Mouse (Mus musculus): Measurements from ENCODE around the gene P3h3. TPM values are rescaled to one million over a fixed set of nuclear protein-coding genes. Genes with fewer than 3 reads are reported as not detected.
"Not testable (repeated sequence)": the region's sequence is repeated elsewhere in the genome, so short reads cannot be mapped to it uniquely, and the experiment has no call there.

Gene P3h3
- polyA plus RNA-seq, 1 experiment from 2014 or later: 17.7 TPM

GRCm38 (mm10) chr6:124812848-124813247, 44.7 kb downstream of the P3h3 start:
- 15% methylated on average over 9 of the region's 9 CpGs for WGBS
- Histone ChIP-seq H3K27ac (replicated peaks) (peak overlapping the region; percentile 98), H3K4me1 (peaks cover 49% of the 10 kb centered on the region), H3K36me3 (peaks cover 59% of the 10 kb centered on the region), H3K9me3 (no peaks in the 10 kb centered on the region), H3K4me3 (peak overlapping the region; percentile 85), H3K4me2 (peak overlapping the region; percentile 76), H3K9ac (peak overlapping the region; percentile 98), H3K27me3 (replicated peaks) (no peaks in the 10 kb centered on the region)
- ATAC-seq (ENCODE audit: extremely low read depth, insufficient number of reproducible peaks, low FRiP score, low TSS enrichment): no peak

DNA sequence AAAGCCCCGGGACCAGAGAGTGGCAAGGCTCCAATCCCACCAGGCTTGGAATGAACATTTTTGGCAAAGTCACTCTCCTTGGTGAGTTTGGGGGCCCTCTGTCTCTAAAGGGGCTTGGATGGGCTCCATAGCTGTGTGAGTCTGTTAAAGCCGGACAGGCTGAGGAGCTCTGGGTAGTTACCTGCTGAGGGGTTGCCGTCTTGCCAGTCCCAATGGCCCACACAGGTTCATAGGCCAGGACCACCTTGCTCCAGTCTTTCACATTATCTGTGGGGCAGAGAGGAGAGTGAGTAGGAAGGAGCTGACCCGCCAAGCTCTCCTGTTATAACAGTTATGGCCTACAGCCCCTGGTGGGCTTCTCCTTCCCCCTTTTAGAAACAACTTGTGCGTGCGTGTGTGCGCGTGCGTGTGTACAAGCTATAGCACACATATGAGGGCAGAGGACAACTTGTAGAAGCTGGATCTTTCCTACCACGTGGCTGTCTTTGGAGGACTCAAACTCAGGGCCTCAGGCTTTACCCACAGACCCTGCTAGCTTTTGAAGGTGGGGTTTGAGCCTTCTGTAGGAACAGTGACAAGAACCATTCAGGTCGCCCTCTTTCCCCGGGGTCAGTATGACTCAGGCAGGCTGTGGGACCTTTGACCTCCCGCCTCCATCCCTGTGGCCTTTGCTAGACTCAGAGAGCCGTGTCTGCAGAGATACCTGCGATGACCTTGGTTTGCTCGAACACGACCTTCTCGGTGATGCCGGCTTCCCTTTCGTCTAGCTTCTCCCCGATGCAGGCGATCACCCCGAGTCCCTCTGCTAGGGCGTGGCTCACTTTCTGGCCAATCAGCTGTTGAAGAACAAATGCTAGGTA, 45.6 kb downstream of the P3h3 start:
- peak overlapping the region; percentile 76 for H3K4me2 ChIP-seq
- peak overlapping the region; percentile 98 for H3K9ac ChIP-seq
- no peaks in the 10 kb centered on the region for H3K27me3 ChIP-seq (replicated peaks)
- peaks cover 56% of the 10 kb centered on the region for H3K4me1 ChIP-seq
- H3K9me3 ChIP-seq: no peaks in the 10 kb centered on the region
- peaks cover 50% of the 10 kb centered on the region for H3K36me3 ChIP-seq
- H3K4me3 ChIP-seq: peak overlapping the region; percentile 85
- ATAC-seq (ENCODE audit: extremely low read depth, insufficient number of reproducible peaks, low FRiP score, low TSS enrichment): no peak
- H3K27ac ChIP-seq (replicated peaks): peak overlapping the region; percentile 98
- WGBS: 70% methylated on average over 24 of the region's 24 CpGs

GRCm38 (mm10) chr6:124811403-124811665, 46.2 kb downstream of the P3h3 start:
- Histone ChIP-seq H3K4me1 (peaks cover 61% of the 10 kb centered on the region), H3K4me2 (peak overlapping the region; percentile 76), H3K27me3 (replicated peaks) (no peaks in the 10 kb centered on the region), H3K27ac (replicated peaks) (no peak overlapping the region; the same call in 1 of the 2 replicates), H3K9me3 (no peaks in the 10 kb centered on the region), H3K4me3 (peak overlapping the region; percentile 85; the same call in 1 of the 2 replicates), H3K36me3 (peaks cover 44% of the 10 kb centered on the region), H3K9ac (no peak overlapping the region)
- WGBS: 62% methylated on average over 4 of the region's 4 CpGs
- no peak for ATAC-seq (ENCODE audit: extremely low read depth, insufficient number of reproducible peaks, low FRiP score, low TSS enrichment)

DNA sequence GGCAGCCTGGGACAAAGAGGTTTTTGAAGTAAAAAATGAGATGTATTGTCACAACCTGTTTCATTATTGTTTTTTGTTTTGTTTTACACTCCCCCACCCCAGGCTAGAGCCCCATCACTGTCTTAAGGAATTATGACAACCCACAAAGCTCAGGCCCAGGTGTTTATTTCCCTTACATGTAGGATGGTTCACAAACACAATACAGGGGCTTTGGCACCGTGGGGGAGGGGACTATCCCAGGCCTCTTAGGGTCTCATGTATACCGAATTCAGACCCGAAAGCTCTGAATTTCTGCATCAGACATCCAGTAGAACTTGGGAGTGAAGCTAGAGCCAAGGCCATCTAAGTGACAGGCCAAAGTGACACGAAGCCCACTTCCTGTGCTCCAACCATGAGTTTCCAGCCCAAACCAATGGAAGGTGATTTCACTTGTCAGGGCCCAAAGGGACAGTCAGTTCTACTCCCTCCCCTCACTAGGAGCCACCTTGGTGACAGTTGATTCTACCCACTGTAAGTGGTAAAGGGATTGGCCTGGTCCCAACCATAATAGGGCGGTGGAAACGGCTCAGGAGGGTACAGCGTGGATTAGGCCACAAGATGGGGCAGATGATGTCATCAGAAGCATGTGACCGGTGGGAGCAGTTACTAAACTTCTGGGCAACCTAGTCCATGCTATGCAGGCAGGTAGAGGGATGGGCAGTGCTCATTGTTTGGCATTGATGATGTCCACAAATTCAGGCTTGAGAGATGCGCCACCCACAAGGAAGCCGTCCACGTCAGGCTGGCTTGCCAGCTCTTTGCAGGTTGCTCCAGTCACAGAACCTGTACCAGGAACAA, 46.8 kb downstream of the P3h3 start:
- Histone ChIP-seq H3K4me2 (peak overlapping the region; percentile 96), H3K4me3 (peak overlapping the region; percentile 70)

DNA sequence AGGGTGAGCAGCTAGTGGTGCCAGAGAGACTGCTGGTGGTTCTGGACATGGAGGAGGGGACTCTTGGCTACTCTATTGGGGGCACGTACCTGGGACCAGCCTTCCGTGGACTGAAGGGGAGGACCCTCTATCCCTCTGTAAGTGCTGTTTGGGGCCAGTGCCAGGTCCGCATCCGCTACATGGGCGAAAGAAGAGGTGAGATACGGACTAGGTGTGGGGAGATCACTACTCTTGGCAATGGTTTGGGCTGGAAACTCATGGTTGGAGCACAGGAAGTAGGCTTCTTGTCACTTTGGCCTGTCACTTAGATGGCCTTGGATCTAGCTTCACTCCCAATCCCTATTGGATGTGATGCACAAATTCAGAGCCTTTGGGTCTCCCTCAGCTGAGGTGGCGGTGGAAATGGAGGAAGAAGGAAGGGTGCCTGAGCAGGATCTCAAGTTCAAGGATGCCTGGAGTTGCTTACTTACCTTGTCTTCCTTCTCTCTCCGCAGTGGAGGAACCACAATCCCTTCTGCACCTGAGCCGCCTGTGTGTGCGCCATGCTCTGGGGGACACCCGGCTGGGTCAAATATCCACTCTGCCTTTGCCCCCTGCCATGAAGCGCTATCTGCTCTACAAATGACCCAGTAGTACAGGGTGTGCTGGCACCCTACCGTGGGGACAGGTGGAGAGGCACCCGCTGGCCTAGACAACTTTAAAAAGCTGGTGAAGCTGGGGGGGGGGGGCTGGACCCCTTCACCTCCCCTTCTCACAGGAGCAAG, 47.6 kb downstream of the P3h3 start:
- Histone ChIP-seq H3K36me3 (peaks cover 31% of the 10 kb centered on the region), H3K27ac (replicated peaks) (peak overlapping the region; percentile 97), H3K27me3 (replicated peaks) (no peaks in the 10 kb centered on the region), H3K4me2 (peak overlapping the region; percentile 96), H3K4me3 (peak overlapping the region; percentile 70), H3K4me1 (peaks cover 71% of the 10 kb centered on the region), H3K9me3 (no peaks in the 10 kb centered on the region), H3K9ac (peak overlapping the region; percentile 87)
- WGBS: 42% methylated on average over 14 of the region's 14 CpGs
- no peak for ATAC-seq (ENCODE audit: extremely low read depth, insufficient number of reproducible peaks, low FRiP score, low TSS enrichment)

More for the DNA sequence above, 46.8 kb downstream of the P3h3 start:
- ATAC-seq (ENCODE audit: extremely low read depth, insufficient number of reproducible peaks, low FRiP score, low TSS enrichment); H3K27me3 ChIP-seq (replicated peaks); H3K9me3 ChIP-seq; H3K9ac ChIP-seq: not testable (repeated sequence)
- peaks cover 38% of the 10 kb centered on the region for H3K36me3 ChIP-seq
- WGBS: 78% methylated on average over 11 of the region's 11 CpGs
- peak overlapping the region; percentile 97; the same call in 1 of the 2 replicates for H3K27ac ChIP-seq (replicated peaks)
- H3K4me1 ChIP-seq: peaks cover 67% of the 10 kb centered on the region

GRCm38 (mm10) chr6:124809052-124809774, 48.3 kb downstream of the P3h3 start:
- WGBS: under 1% methylated on average over 35 of the region's 35 CpGs
- H3K4me3 ChIP-seq: peak overlapping the region; percentile 70
- peaks cover 64% of the 10 kb centered on the region for H3K4me1 ChIP-seq
- no peaks in the 10 kb centered on the region for H3K9me3 ChIP-seq
- H3K27ac ChIP-seq (replicated peaks): peak overlapping the region; percentile 97
- H3K36me3 ChIP-seq: peaks cover 29% of the 10 kb centered on the region
- peak overlapping the region; percentile 96 for H3K4me2 ChIP-seq
- peak overlapping the region; percentile 87 for H3K9ac ChIP-seq
- peak; percentile 29; the same call in 1 of the 2 replicates for ATAC-seq (ENCODE audit: extremely low read depth, insufficient number of reproducible peaks, low FRiP score, low TSS enrichment)
- no peaks in the 10 kb centered on the region for H3K27me3 ChIP-seq (replicated peaks)

DNA sequence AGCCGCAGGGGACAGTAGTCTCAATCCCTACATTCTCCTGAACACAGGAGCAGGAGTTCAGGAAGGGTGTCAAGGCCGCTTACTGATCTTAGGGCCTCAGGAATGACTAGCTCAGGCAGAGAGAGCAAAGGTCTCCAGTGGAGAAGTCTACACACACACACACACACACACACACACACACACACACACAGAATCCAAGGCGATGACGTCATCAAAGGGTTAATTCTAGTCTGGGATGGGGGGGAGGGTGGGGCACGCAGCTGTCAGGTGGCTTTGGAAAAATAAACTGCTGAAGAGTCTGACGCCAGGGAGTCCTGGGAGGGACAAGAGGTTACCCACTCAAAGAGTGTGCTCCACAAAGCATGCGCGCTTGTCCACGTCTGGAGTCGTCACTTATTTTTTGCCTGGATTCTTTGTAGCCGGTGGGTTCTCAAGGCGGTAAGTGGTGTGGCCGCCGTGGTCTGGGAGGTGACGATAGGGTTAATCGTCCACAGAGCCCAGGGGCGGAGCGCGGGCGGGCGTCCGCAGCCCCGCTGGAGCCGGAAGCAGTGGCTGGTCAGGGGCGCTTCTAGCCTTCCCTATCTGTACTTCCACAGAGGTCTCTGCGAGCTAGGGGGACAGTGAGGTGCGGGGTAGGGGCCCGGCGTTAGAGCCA, 49.1 kb downstream of the P3h3 start, which contains the start of gene Spsb2:
Gene Spsb2, plus strand, starts transcription at position 304 of the 655 bp plus-strand sequence.
- H3K27me3 ChIP-seq (replicated peaks): no peaks in the 10 kb centered on the region
- 3% methylated on average over 29 of the region's 29 CpGs for WGBS
- H3K36me3 ChIP-seq: peaks cover 29% of the 10 kb centered on the region
- H3K9me3 ChIP-seq: no peaks in the 10 kb centered on the region
- peak within 1 kb of the TSS; percentile 97 for H3K27ac ChIP-seq (replicated peaks)
- H3K9ac ChIP-seq: peak within 1 kb of the TSS; percentile 87
- peak within 1 kb of the TSS; percentile 70 for H3K4me3 ChIP-seq
- peak within 1 kb of the TSS; percentile 96 for H3K4me2 ChIP-seq
- peak; percentile 50 for ATAC-seq (ENCODE audit: extremely low read depth, insufficient number of reproducible peaks, low FRiP score, low TSS enrichment)
- H3K4me1 ChIP-seq: peaks cover 62% of the 10 kb centered on the region

- no peak for ATAC-seq (ENCODE audit: extremely low read depth, insufficient number of reproducible peaks, low FRiP score, low TSS enrichment)
- H3K27ac ChIP-seq (replicated peaks): peak overlapping the region; percentile 97
- WGBS: 63% methylated on average over 6 of the region's 6 CpGs
- H3K4me2 ChIP-seq: peak overlapping the region; percentile 96
- H3K4me1 ChIP-seq: peaks cover 61% of the 10 kb centered on the region
- peak overlapping the region; percentile 70 for H3K4me3 ChIP-seq
- peaks cover 29% of the 10 kb centered on the region for H3K36me3 ChIP-seq
- H3K9me3 ChIP-seq: no peaks in the 10 kb centered on the region
- peak overlapping the region; percentile 87 for H3K9ac ChIP-seq
- H3K27me3 ChIP-seq (replicated peaks): no peaks in the 10 kb centered on the region
Observed at GRCm38 (mm10) chr6:124807986-124808357, 49.6 kb downstream of the P3h3 start.

- H3K36me3 ChIP-seq: peaks cover 25% of the 10 kb centered on the region
- H3K4me2 ChIP-seq: peak overlapping the region; percentile 14
- H3K27me3 ChIP-seq (replicated peaks): no peaks in the 10 kb centered on the region
- H3K9ac ChIP-seq: peak overlapping the region; percentile 37; the same call in 1 of the 2 replicates
- H3K4me3 ChIP-seq: no peak overlapping the region
- H3K4me1 ChIP-seq: peaks cover 58% of the 10 kb centered on the region
- H3K9me3 ChIP-seq: no peaks in the 10 kb centered on the region
- ATAC-seq (ENCODE audit: extremely low read depth, insufficient number of reproducible peaks, low FRiP score, low TSS enrichment): no peak
- H3K27ac ChIP-seq (replicated peaks): peak overlapping the region; percentile 97
- WGBS: 49% methylated on average over 4 of the region's 4 CpGs
Observed at GRCm38 (mm10) chr6:124807366-124807765, 50.2 kb downstream of the P3h3 start.

Measured in heart, embryonic 13.5 days (tissue).